Mouse (Mus musculus): ENCODE measurements around the gene Ric3.

- no peak for TF ChIP-seq GATA1 (IDR thresholded peaks at IDR 0.05; ENCODE audit: borderline replicate concordance, low read length)
- no peak for TF ChIP-seq FLI1 (IDR thresholded peaks at IDR 0.05; ENCODE audit: low read length)
Measured at GRCm38 (mm10) chr7:109000315-109000954, 82.7 kb downstream of the Ric3 start.

All from megakaryocyte, embryonic 14.5 days (primary cell).